Mouse (Mus musculus) retina, postnatal 1 day (tissue): Measurements from ENCODE around the gene Nav2.
A peak's percentile ranks its signal among the peaks of the same experiment; 100 is the strongest.

Source experiments
- DNase-seq: peaks from one replicate; pipeline ENCODE4 v3.0.0-alpha.2; 2012

The Nav2 gene

GRCm38 (mm10) chr7:49500916-49501315 is 592.4 kb downstream of the Nav2 start:
- no peak for DNase-seq

DNA sequence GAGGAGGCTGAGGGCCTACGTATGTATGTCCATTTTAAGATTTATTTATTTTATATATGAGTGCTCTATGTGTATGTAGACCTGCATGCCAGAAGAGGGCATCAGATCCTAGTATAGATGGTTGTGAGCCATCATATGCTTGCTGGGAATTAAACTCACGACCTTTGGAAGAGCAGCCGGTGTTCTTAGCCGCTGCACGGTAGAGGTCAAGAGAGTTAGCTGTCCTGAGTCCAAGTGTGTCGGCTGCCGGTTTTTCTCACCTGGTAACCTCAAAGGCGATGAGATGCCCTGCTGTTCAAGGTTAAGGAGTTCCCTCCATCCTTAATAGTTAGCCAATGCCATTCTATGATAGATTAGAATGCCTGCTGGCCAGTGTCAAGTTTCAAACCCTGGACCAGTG is 594.9 kb downstream of the Nav2 start:
- DNase-seq = no peak

GRCm38 (mm10) chr7:49503881-49504280 is 595.4 kb downstream of the Nav2 start:
- no peak for DNase-seq

DNA sequence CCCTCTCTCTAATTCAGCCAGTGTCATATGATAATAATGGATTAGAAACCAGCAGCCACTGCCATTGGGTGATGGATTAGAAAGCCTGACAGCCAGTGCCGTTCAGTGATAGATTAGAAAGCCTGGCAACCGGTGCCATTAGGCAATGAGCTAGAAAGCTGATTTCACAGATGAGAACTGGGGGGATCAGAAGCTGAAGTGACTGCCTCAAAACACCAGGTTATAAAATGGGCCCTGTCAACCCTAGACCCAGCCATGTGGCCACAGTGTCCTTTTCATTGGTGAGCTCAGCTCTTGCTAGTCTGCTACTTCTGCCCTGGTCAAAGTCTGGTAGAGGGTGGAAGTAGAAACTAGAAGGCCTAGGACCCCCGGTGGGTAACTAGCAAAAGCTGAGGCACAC is 595.8 kb downstream of the Nav2 start:
- peak; percentile 63 for DNase-seq

- no peak for DNase-seq
Measured at GRCm38 (mm10) chr7:49505024-49505423, 596.5 kb downstream of the Nav2 start.

- DNase-seq = no peak
Measured at GRCm38 (mm10) chr7:49506085-49506820, 597.7 kb downstream of the Nav2 start.

GRCm38 (mm10) chr7:49507943-49508506 is 599.5 kb downstream of the Nav2 start:
- no peak for DNase-seq

DNA sequence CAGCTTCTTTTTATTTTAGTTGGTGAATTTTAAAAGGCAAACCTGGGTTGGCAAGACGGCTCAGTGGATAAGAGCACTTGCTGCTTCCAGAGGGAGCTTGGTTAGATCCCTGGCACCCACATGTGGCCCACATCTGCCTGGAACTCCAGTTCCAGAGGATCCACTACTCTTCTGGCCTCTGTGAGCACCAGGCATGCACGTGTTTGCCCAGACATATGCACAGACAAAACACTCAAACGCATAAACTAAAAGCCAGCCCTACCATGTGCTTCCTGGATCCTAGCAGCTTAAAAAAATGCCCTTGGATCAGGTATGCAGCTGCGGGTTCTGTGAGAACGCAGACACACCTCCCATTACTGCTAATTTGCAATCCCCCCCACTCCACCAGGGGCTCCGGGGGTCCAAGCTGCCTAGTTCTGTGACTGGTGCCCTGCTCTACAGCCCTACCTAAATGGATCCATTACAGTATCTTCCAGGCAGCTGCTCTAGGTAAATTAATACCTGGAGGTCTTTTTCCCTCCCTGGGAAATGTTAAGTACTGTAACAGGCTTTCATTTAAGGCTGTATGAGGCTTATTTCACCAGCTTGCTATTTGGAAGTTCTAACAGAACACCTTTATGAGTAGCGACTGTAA is 603.4 kb downstream of the Nav2 start:
- DNase-seq = no peak

DNA sequence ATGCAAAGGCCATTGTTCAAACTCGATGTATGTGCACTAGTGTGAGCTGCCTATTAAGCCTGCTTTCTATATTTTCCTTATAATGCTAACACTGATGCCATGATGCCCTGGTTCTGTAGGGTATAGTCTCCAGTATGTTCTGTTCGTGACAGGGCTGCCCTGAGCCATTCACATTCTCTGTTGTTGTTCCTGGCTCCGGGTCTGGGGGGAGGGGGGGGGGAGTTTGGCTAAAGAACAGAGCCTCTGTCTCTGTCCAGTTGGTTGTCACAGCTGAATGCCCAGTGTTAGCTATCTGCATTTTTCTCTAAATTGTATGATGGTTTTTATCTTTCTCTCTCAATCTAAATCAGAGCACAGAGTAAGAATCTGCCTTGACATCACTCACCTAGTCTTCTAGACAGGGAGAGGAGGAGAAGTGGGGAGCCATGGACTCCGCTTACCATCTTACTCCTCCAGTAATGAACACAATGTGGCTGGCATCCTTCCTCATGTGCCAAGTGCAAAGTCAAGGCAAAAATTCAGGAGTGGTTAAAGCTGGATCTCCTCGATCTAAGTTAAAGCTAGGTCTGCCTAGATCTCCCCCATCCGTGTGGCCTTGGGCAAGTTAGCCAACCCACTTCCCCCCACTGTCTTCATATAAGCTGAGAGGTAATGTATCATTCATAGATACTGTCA is 605.4 kb downstream of the Nav2 start:
- no peak for DNase-seq

DNA sequence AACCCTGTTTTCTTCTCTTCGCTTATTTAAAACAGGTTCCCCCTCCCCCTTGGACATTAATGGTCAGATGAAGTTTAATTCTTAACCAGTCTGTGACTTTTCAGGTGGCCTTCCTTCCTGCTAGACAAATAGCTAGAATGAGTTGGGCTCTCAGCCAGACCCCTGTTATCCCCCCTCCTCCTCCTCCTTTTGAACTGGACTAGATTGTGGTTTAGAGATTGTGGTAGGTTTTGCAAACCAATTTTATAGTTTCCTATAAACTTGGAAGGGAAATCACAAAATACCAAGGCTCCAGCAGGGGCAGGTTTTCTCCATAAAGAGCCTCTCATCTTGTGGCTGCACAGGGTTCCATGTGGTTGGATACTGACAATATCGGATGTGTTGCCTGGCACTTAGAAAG is 606.5 kb downstream of the Nav2 start:
- no peak for DNase-seq

DNA sequence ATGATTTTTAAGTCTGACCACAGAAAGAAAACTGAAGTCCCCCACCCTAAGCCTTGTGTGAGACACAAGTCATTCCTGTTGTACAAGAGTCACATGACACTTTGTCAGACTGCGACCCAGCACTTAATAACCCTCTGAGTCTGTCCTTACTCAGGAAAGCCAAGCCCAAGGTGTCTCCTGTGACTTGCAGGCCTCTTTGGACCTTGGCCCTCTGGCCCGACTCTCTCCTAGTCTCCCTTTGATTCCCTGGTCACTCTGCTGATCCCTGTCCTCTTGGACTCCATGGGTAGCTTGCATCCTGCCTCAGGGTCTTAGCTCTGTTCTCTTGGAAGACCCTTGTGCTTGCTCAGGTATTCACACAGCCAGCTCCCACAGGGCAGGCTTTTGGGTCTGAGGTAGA is 612.0 kb downstream of the Nav2 start:
- no peak for DNase-seq

DNA sequence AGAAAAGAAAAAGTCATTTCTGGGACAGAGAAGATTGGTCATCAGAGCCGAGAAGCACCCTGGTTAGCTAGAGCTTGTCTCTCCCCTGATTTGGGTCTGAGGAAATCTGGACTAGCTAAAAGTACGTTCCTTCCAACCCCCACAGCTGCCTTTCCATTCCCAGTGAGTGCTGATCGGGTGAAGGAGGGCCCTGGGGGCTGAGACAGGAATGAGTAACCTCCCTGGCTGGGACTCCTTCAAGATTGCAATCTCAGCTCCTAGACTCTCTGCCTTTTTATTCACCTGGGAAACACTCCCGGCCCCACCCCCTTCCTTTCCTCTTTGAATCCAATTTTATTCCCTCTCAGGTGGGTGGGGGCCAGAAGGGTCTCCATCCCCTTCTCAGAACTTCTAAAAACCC is 612.8 kb downstream of the Nav2 start:
- no peak for DNase-seq

GRCm38 (mm10) chr7:49521976-49522375 is 613.5 kb downstream of the Nav2 start:
- DNase-seq = no peak

- DNase-seq = peak; percentile 72
Measured at GRCm38 (mm10) chr7:49522411-49523114, 614.0 kb downstream of the Nav2 start.

DNA sequence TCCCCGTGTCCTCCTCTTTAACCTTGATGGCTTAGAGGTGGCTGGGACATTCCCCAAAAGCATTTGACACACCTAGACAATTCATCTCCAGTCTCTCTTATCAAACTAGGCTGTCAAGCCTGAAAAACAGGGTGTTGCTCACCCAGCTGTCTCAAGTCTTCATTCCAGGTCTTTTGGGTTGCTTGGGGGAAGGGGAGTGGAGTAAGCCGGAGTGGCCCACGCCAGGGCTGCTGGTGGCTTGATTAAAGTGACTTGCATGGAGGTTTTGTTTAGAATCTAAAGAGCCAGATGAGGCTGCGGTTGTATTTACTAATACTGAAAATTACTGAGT is 614.6 kb downstream of the Nav2 start:
- DNase-seq = no peak

DNA sequence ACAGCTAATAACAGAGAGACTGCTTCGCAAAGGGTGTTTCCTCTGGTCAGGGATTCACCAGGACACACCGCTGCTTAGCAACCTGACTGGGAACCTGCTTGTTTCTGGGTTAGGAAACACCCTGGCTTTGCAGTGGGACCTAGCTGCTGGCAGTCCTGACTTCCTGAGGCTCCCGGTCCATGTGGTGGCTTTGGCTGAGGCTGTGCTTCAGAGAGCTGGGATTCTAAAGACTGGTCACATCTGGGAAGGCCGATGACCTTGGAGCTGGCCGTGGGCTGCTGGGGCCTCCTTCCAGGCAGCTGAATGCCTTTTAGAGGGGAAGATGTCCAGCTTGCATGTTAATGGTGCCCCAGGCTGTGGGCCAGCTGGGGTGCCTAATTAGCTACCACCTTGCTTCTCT is 615.2 kb downstream of the Nav2 start:
- peak; percentile 22 for DNase-seq

GRCm38 (mm10) chr7:49525348-49526100 is 617.0 kb downstream of the Nav2 start:
- DNase-seq = peak; percentile 22

- DNase-seq = no peak
Measured at GRCm38 (mm10) chr7:49526101-49526499, 617.6 kb downstream of the Nav2 start.

DNA sequence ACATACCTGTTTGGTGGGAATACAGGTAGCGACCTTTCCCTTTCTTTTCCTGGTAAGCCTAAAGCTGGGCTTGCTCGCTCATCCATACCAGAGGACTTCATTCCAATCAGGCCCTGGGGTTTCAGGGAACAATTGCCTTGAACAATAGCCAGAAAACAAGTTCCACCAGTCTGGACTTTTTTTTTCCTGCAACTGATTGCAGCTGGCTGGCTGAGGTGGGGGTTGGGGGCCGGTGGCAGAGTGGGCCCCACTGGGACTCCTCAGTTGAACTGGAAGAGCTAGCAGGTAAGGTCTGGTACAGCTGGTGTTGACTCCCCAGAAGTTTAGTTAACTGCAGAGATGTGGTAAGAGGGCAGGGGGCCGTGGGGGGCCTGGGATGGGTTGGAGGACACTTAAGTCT is 619.0 kb downstream of the Nav2 start:
- DNase-seq = peak; percentile 47

DNA sequence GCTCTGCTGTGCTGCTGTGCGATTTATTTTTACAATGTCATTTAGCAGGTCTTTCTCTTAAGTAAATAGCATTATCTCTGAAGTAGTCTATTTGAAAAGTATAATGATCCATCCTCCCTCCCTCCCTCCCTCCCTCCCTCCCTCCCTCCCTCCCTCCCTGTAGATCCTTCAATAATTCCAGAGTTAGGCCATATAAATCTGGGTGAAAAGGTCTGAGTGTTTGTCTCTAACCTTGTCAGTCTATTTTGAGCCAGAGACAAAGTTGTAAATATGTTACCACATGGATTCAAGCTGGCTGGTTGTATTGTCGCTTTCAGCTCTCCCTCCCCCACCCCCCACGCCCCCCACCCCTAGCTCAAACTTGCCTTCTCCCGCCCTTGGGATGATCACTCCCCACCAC is 619.4 kb downstream of the Nav2 start:
- no peak for DNase-seq

GRCm38 (mm10) chr7:49529498-49529897 is 621.0 kb downstream of the Nav2 start:
- no peak for DNase-seq

DNA sequence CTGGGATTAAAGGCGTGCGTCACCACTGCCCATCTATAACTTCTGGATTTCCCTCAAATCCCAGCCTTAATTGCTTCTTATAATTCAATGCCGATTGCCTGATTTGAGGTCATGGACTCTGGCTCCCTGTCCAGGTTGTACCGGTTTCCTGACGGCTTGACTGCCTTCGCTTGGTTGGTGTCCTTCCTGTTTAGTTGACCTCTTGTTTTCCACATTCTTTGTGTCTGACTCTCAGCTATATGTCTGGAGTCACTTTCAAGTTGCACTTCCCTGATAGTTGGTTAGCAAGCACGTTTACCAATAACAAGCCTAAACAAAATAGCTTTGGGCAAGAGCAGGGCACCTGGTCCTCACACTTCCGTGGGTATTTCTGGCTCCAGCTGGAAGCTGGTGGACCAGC is 625.1 kb downstream of the Nav2 start:
- no peak for DNase-seq

GRCm38 (mm10) chr7:49534208-49534607 is 625.7 kb downstream of the Nav2 start:
- DNase-seq = no peak
